Mouse (Mus musculus) midbrain, embryonic 13.5 days (tissue): Measurements from ENCODE around the gene Nhlrc4. TPM values are rescaled to one million over a fixed set of nuclear protein-coding genes. Genes with fewer than 3 reads are reported as not detected.

Experiments
- ATAC-seq: fragments of 200-750 bp; cut with Nextera tagmentation; 2 replicates; pipeline ENCODE4 v1.8.0; 2017; ENCODE audit warnings: mild to moderate bottlenecking, moderate TSS enrichment, moderate library complexity
- H3K27ac ChIP-seq: fragments of 300-500 bp; sonication (generic); 2 replicates; pipeline ENCODE4 v1.5.1; 2015; ENCODE audit warnings: inconsistent platforms, mild to moderate bottlenecking, moderate library complexity
- H3K27me3 ChIP-seq: fragments of 300-500 bp; sonication (generic); 2 replicates; pipeline ENCODE4 v1.6.1; 2015; ENCODE audit warnings: mild to moderate bottlenecking, inconsistent platforms
- H3K36me3 ChIP-seq: fragments of 300-500 bp; sonication (generic); 2 replicates; pipeline ENCODE4 v1.6.1; 2015; ENCODE audit warnings: mild to moderate bottlenecking, inconsistent platforms
- H3K4me1 ChIP-seq: fragments of 300-500 bp; sonication (generic); replicated peaks from 2 replicates; pipeline ENCODE4 v1.6.1; 2015; ENCODE audit warnings: inconsistent platforms
- H3K4me2 ChIP-seq: fragments of 300-500 bp; sonication (generic); replicated peaks from 2 replicates; pipeline ENCODE4 v1.6.1; 2015; ENCODE audit warnings: moderate library complexity, mild to moderate bottlenecking, inconsistent platforms
- H3K4me3 ChIP-seq: fragments of 300-500 bp; sonication (generic); replicated peaks from 2 replicates; pipeline ENCODE4 v1.5.1; 2015; ENCODE audit warnings: mild to moderate bottlenecking, inconsistent platforms
- H3K9ac ChIP-seq: fragments of 300-500 bp; sonication (generic); replicated peaks from 2 replicates; pipeline ENCODE4 v1.6.1; 2015; ENCODE audit warnings: mild to moderate bottlenecking, inconsistent platforms
- H3K9me3 ChIP-seq: fragments of 300-500 bp; sonication (generic); 2 replicates; pipeline ENCODE4 v1.6.1; 2016; ENCODE audit warnings: mild to moderate bottlenecking, inconsistent platforms
- WGBS: fragments of 180-500 bp; shearing (Covaris S2); methylation state at CpG from one replicate; pipeline ENCODE4 v1.1.7; 2015; 5-methylcytosine and 5-hydroxymethylcytosine counted together
- polyA plus RNA-seq: library from polyadenylated mRNA; unstranded; fragments of >200 nt; fragmentation: Nextera tagmentation; extraction: Ambion mirVana; gene quantifications from 2 replicates; pipeline ENCODE4 v1.2.1, GENCODE M21; 2015

Nhlrc4 gene
- polyA plus RNA-seq, result 0.12 TPM in 1 of 2 replicates, not detected in the other

DNA sequence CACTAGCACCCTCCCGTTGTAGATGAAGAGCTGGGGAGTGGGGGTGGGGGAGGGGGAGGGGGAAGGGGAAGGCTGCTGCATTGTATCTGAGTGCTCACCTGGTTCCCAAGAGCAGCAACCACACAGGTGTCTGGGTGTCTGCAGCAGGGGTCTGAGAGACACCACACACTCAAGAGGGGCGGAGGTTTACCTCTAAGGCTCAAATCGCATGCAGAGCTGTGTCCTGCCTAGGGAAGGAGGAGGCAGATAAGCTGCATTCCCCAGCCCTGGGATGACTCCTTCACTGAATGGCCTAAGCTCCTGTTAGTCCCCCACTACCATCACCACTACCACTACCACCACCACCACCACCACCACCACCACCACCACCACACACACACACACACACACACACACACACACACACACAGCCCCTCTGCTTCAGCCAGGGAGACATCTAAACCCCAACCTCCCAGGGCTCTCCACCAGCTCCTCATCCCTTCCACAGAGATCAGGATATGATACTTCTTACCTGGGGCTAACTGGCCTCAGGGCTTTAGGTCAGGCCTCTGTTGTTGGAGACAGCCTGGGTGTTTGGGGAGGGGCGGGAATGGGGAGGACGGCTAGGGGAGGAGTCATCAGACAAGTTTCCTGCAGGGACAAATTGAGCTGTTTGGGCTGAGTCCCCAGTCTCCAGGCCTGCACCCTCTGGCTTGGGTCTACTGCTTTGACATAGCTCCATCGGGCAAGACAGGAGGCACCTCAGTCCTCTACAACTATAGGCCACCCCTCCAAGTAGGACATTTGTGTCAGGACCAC lies at the start of gene Nhlrc4, which contains the start of gene Pigq:
Gene Nhlrc4 (minus strand): TSS at position 596 of the 798 bp plus-strand sequence.
Gene Pigq (minus strand): TSS at position 571 of the 798 bp plus-strand sequence.
- Histone ChIP-seq H3K4me3 (no peak within 1 kb of the TSS), H3K27ac (no peak within 1 kb of the TSS), H3K4me2 (no peak within 1 kb of the TSS), H3K4me1 (peaks cover 17% of the 10 kb centered on the region), H3K9ac (no peak within 1 kb of the TSS), H3K36me3 (no peaks in the 10 kb centered on the region), H3K27me3 (peaks cover under 1% of the 10 kb centered on the region; the same call in 1 of the 2 replicates), H3K9me3 (no peaks in the 10 kb centered on the region)
- no peak for ATAC-seq
- 54% methylated on average over 6 of the region's 6 CpGs for WGBS

- no peak for ATAC-seq
- 96% methylated on average over 3 of the region's 3 CpGs for WGBS
- Histone ChIP-seq H3K9ac (no peak overlapping the region), H3K4me1 (no peaks in the 10 kb centered on the region), H3K4me2 (no peak overlapping the region), H3K9me3 (no peaks in the 10 kb centered on the region), H3K4me3 (no peak overlapping the region), H3K36me3 (peaks cover 95% of the 10 kb centered on the region), H3K27me3 (no peaks in the 10 kb centered on the region), H3K27ac (no peak overlapping the region)
These were observed 48.7 kb upstream of the Nhlrc4 start for GRCm38 (mm10) chr17:25993489-25993888.

DNA sequence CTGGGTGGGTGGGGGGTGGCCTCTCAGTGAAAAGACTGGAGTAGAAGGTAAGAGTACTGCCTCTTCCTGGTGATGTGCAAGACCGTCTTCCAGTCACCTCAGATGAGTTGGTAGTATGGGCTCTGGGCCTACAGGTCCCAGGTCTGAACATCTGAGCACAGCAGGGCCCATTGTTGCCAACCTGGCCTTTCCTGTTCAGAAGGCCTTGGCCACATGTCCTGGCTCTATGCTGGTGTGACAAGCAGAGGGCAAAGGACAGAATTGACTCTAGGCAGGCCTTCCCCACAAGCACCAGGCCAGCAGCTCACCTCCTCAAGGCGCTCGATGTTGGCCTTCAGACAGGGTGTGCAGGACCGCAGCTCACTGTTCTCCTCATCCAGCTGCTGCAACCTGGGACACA lies 47.5 kb upstream of the Nhlrc4 start:
- 96% methylated on average over 4 of the region's 4 CpGs for WGBS
- no peak for ATAC-seq
- Histone ChIP-seq H3K9ac (no peak overlapping the region), H3K36me3 (peaks cover 89% of the 10 kb centered on the region), H3K4me2 (no peak overlapping the region), H3K27ac (no peak overlapping the region), H3K4me3 (no peak overlapping the region), H3K27me3 (no peaks in the 10 kb centered on the region), H3K4me1 (no peaks in the 10 kb centered on the region), H3K9me3 (no peaks in the 10 kb centered on the region)

DNA sequence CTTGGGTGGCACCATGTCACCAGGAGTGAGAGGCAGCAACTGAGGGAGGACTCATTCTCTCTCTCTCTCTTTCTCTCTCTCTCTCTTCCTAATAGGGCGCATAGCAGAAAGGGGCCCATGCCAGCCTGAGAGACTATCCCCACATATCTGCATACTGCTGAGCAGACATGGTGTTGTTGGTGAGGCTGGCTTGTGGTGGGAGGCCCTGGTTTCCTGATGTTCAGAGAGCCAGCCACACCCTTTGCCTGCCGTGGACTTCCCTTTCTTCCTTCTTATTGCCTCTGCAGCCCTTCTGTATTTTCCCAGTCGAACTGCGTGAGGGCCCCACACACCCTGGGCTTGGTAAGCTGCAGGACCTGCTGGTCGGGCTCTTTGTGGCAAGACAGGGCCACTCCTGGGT lies 45.6 kb upstream of the Nhlrc4 start:
- no peak overlapping the region for H3K4me2 ChIP-seq
- ATAC-seq, result no peak
- no peak overlapping the region for H3K4me3 ChIP-seq
- H3K4me1 ChIP-seq, result peaks cover 8% of the 10 kb centered on the region; the same call in 1 of the 2 replicates
- no peaks in the 10 kb centered on the region for H3K9me3 ChIP-seq
- no peak overlapping the region for H3K9ac ChIP-seq
- H3K36me3 ChIP-seq, result peaks cover 72% of the 10 kb centered on the region
- H3K27me3 ChIP-seq, result no peaks in the 10 kb centered on the region
- H3K27ac ChIP-seq, result no peak overlapping the region
- WGBS, result 93% methylated on average over 5 of the region's 5 CpGs

- H3K4me1 ChIP-seq, result peaks cover 38% of the 10 kb centered on the region
- WGBS, result under 1% methylated on average over 91 of the region's 91 CpGs
- H3K4me2 ChIP-seq, result peak within 1 kb of the TSS; percentile 92
- H3K27me3 ChIP-seq, result no peaks in the 10 kb centered on the region
- peak within 1 kb of the TSS; percentile 91 for H3K9ac ChIP-seq
- peaks cover 32% of the 10 kb centered on the region for H3K36me3 ChIP-seq
- H3K4me3 ChIP-seq, result peak within 1 kb of the TSS; percentile 91
- no peaks in the 10 kb centered on the region for H3K9me3 ChIP-seq
- H3K27ac ChIP-seq, result peak within 1 kb of the TSS; percentile 92
- peak; percentile 100 for ATAC-seq
These were observed 40.8 kb upstream of the Nhlrc4 start, which contains the start of gene Capn15 for GRCm38 (mm10) chr17:25985306-25986294. Capn15 (minus strand) TSS chr17:25985796.

DNA sequence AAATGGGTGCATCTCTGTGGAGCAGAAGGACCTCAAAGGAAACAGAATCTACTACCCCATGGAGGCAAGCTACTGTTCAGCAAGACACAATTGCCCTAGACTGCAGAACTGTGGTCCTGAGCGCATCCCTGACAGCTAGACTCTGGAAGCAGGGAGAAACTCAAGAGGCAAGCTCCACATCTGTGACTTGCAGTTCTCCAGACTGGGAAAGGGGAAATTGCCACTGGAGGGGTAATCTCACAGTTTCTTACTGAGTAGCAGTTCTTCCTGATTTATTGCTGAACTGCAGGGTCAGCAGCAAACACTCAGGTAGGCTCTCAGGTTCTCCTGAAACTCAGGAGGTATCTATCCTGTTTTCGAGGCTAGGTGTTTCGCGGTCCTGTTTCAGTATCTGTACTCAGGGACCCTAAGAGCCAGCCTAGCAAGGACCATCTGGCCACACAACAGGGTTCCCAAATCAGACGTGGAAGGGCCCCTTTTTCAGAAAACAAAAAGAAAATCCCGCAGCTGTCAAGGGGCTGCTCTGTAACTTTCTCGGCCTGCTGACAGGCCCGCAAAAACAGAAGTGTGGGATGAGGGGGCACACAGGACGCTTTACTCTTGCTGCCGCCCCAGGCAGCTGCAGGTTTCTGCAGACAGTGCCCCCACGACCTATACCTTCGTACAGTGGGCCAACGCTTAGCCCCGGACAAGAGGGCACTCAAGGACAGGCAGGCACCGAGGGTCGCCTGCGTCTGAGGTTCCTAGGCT lies 40.0 kb upstream of the Nhlrc4 start:
- peak overlapping the region; percentile 92 for H3K27ac ChIP-seq
- no peaks in the 10 kb centered on the region for H3K27me3 ChIP-seq
- H3K9me3 ChIP-seq, result no peaks in the 10 kb centered on the region
- no peak for ATAC-seq
- 9% methylated on average over 17 of the region's 17 CpGs for WGBS
- H3K4me3 ChIP-seq, result peak overlapping the region; percentile 91
- H3K4me1 ChIP-seq, result peaks cover 43% of the 10 kb centered on the region
- peak overlapping the region; percentile 92 for H3K4me2 ChIP-seq
- peak overlapping the region; percentile 91 for H3K9ac ChIP-seq
- peaks cover 24% of the 10 kb centered on the region for H3K36me3 ChIP-seq

GRCm38 (mm10) chr17:25984066-25984465 lies 39.3 kb upstream of the Nhlrc4 start:
- Histone ChIP-seq H3K4me2 (peak overlapping the region; percentile 92), H3K27ac (no peak overlapping the region), H3K36me3 (peaks cover 17% of the 10 kb centered on the region), H3K9ac (peak overlapping the region; percentile 91; the same call in 1 of the 2 replicates), H3K9me3 (no peaks in the 10 kb centered on the region), H3K27me3 (no peaks in the 10 kb centered on the region), H3K4me3 (peak overlapping the region; percentile 91), H3K4me1 (peaks cover 43% of the 10 kb centered on the region)
- WGBS, result 94% methylated on average over 1 of the region's 1 CpGs
- ATAC-seq, result no peak

DNA sequence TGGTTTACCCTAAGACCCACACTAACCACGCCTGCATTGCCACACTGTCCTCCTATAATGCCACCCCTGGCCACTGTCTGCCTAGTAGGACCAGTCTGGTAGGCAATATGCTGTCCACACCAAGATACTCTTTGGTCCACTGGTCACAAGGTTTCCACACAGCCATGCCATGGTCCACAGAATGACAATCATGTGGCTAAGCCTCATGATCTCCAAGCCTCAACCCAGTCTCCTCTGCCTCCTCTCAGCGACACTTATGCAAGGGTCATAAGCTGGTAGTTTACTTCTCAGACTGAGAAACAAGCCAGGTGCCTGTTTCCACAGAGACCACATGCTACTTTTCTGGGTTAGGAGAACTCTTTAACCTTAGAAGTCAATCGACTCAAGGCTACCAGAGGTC lies 38.2 kb upstream of the Nhlrc4 start:
- Histone ChIP-seq H3K4me2 (no peak overlapping the region), H3K4me1 (peaks cover 43% of the 10 kb centered on the region), H3K36me3 (peaks cover 6% of the 10 kb centered on the region; the same call in 1 of the 2 replicates), H3K4me3 (no peak overlapping the region), H3K27ac (no peak overlapping the region), H3K27me3 (no peaks in the 10 kb centered on the region), H3K9me3 (no peaks in the 10 kb centered on the region), H3K9ac (0 out of 2 replicates have a peak overlapping the region, but pooled peaks have one; percentile 6)
- ATAC-seq, result no peak
- 95% methylated on average over 3 of the region's 3 CpGs for WGBS

DNA sequence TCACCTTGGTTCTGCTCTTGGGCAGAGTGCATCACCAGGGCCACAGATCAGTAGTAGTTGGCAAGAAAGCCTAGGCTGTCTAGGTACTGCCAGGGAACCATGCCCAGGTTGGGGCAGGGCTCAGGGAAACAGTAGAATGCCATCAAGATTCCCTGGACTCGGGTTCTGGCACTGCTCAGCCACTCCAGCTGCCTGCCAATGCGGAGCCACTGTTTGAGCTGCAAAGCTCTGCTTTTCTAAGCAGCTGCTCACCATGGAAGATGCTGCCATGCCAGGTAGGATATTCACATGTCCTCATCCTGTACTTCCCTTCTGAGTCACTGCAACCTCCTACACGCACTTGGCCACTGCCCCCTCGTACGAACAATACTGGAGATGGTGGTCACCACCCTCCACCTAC lies 36.1 kb upstream of the Nhlrc4 start:
- 91% methylated on average over 5 of the region's 5 CpGs for WGBS

DNA sequence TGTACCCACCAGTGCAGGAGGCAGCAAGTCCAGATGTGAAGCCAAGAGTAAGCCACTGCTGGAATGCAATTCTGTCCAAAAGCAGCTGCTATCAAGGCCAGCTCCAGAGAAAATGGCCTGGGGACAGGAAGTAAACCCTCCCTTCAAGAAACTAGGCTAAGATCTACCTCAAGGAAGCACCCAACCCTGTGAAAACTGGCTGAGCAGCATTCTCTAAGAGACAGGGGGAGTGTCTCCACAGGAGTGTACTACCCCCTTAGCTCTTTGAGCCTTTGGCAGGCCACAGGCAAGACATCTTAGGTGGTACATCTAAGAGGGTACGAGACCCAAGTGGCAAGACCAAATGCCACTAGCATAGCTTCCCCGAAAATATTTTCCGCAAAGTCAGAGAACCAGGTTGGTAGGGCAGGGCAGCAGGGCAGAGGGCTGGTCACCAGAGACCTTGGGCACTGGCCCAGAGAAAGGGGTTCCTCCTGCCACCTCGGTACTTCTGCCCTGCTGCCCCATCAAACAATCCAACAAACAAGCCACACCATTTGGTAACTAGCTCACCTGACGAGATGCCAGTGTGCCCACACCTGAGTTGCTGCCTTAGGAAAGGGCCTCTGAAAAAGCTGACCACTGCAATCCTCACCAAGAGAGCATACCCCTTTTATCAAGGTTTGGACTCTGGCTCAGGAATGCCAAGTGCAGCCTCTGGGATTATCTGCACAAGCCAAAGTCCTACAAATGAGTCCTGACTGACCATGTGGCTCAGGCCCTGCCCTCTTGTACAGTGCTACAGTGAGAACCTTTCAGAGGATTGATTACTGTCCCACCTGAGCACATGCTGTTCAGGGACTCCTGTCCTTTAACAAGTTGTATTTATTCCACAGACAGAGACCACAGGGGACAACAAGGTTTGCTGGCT lies 35.3 kb upstream of the Nhlrc4 start:
- Histone ChIP-seq H3K4me3 (no peak overlapping the region), H3K27ac (no peak overlapping the region), H3K9ac (no peak overlapping the region), H3K9me3 (no peaks in the 10 kb centered on the region), H3K4me2 (no peak overlapping the region), H3K27me3 (no peaks in the 10 kb centered on the region), H3K36me3 (peaks cover 5% of the 10 kb centered on the region; the same call in 1 of the 2 replicates), H3K4me1 (peaks cover 38% of the 10 kb centered on the region)
- WGBS, result 95% methylated on average over 5 of the region's 5 CpGs
- no peak for ATAC-seq

More for the DNA sequence above, 36.1 kb upstream of the Nhlrc4 start:
- Histone ChIP-seq H3K9ac (no peak overlapping the region), H3K4me3 (no peak overlapping the region), H3K27me3 (no peaks in the 10 kb centered on the region), H3K4me2 (no peak overlapping the region), H3K9me3 (no peaks in the 10 kb centered on the region), H3K27ac (no peak overlapping the region), H3K36me3 (peaks cover 5% of the 10 kb centered on the region; the same call in 1 of the 2 replicates), H3K4me1 (peaks cover 38% of the 10 kb centered on the region)
- no peak for ATAC-seq
